Mouse (Mus musculus): ENCODE measurements around the gene Aars2.

DNA sequence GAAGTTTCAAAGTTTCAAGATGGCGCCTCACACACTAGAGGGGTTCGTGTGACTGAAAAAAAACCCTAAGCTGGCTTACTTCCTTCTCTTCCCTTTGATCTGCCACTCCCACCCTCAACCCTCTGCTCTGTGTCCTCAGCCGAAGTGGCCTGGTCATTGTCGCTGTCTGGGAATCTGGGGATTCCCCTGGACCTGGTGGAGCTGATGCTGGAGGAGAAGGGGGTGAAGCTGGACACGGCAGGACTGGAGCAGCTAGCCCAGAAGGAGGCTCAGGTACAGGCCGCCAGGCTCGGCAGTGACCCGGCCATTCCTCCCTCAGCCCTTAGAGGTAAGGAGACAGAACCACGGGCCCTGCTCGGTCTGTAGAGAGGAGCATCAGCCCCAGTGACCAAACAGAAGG lies 9.2 kb downstream of the Aars2 start:
- no peak for TF ChIP-seq CTCF (IDR thresholded peaks at IDR 0.05; ENCODE audit: low read depth)
- no peak for TF ChIP-seq EP300 (IDR thresholded peaks at IDR 0.05; ENCODE audit: low read depth)
